Mouse (Mus musculus) kidney, adult 2 months (tissue): ENCODE measurements around the gene Ovca2.

Experiments
- CTCF ChIP-seq: fragments of 200-500 bp; conservative IDR thresholded peaks from 2 replicates; pipeline ENCODE4 v1.5.1; 2011; ENCODE audit warnings: low read depth, mild to moderate bottlenecking, control low read depth, low read length, moderate library complexity, mixed read lengths; ENCODE audit not compliant: insufficient read depth, insufficient read length
- POLR2A ChIP-seq: fragments of 200-500 bp; IDR thresholded peaks from one replicate; pipeline ENCODE4 v1.6.1; 2011; ENCODE audit warnings: low read depth, low read length, control low read depth

- TF ChIP-seq CTCF (no peak), POLR2A (no peak)
Observed at GRCm38 (mm10) chr11:75152603-75153557, 25.8 kb downstream of the Ovca2 start.
